Mouse (Mus musculus): ENCODE results near the gene Lrrc23. TPM values are rescaled to one million over a fixed set of nuclear protein-coding genes. Genes with fewer than 3 reads are reported as not detected.

The Lrrc23 gene
- polyA plus RNA-seq, 1 experiment from 2014 or later = not detected

- ATAC-seq (no peak), DNase-seq (ENCODE audit: low read depth, low spot score) (no peak)
- in situ Hi-C loops (cut with MboI; ENCODE audit: low pct_unique_long_range_greater_than_20kb) = loop anchor here (25.0 kb wide), 1 partner anchor 270 kb away; the partner anchor contains the start of gene C1rl
- CTCF ChIA-PET = interaction anchor here (1.0 to 3.2 kb wide), 5 partner anchors 13 to 48 kb away, joined by 3 to 19 read pairs (median 7); partner anchors contain the start of gene Grcc10
- no peak for TF ChIP-seq CTCF (IDR thresholded peaks at IDR 0.05)
- H3K27me3 ChIP-seq = no peaks in the 10 kb centered on the region
- POLR2A ChIA-PET = interaction anchor here (0.6 to 3.5 kb wide), 6 partner anchors 13 to 63 kb away, joined by 3 to 25 read pairs (median 6); partner anchors contain the start of gene Grcc10
Observed at GRCm38 (mm10) chr6:124757351-124757880, 22.1 kb downstream of the Lrrc23 start.

GRCm38 (mm10) chr6:124756652-124757350, 22.7 kb downstream of the Lrrc23 start:
- POLR2A ChIA-PET = interaction anchor here (0.6 to 3.5 kb wide), 6 partner anchors 10 to 63 kb away, joined by 3 to 25 read pairs (median 6); partner anchors contain the start of gene Grcc10
- peak; percentile 49 for ATAC-seq

DNA sequence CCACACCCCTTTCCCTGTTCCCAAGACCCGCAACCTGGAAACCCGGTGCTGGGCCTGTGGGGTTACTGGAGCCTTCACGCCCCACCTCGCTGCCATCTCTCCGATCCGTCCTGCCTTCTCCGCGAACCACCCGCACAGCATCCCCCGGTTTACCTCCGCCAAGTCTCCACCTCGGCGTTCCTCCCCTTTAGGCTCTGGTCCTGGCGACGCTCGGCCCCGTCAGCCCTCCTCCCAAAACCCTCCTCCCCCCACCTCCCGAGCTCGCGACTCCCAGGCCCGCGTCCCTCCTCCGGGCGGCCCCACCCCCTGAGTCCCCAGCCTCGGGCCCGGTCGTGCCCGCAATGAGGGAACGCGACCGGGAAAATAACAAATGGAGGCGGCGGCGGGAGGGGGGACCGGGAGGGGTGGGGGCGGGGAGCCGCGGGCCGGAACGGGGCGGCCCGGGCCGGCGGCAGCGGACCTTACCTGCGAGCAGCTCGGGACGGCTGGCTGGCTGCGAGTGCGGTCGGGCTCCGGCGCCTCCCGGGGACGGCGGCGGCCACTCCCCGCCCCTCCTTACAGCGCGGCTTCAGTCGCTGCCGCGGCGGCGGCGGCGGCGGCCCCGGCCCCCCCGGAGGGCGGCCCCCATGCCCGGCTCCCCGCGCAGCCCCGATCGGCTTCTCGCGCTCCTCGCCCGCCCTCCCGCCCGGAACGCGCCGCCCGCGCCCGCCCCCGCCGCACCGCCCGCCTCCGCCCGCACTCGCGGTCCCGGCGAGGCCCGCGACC, 23.5 kb downstream of the Lrrc23 start, which contains the start of the genes Gm45234 and Atn1:
Gene Gm45234, minus strand, starts transcription at position 191 of the 765 bp plus-strand sequence.
Gene Atn1, minus strand, starts transcription at position 694 of the 765 bp plus-strand sequence.
- ChIA-PET CTCF (interaction anchor here (2.0 kb wide), 1 partner anchor 11 kb away, joined by 13 read pairs; no protein-coding TSS in a partner anchor), POLR2A (interaction anchor here (1.7 to 2.5 kb wide), 3 partner anchors 11 to 15 kb away, joined by 6 to 15 read pairs (median 10); partner anchors contain the start of gene Grcc10)
- ATAC-seq (peak; percentile 53), DNase-seq (ENCODE audit: low read depth, low spot score) (no peak)
- H3K27me3 ChIP-seq = no peaks in the 10 kb centered on the region
- no peak for TF ChIP-seq CTCF (IDR thresholded peaks at IDR 0.05)
- in situ Hi-C loops (cut with MboI; ENCODE audit: low pct_unique_long_range_greater_than_20kb) = loop anchor here (25.0 kb wide), 1 partner anchor 269 kb away; the partner anchor contains the start of gene C1rl

More at GRCm38 (mm10) chr6:124756652-124757350, 22.7 kb downstream of the Lrrc23 start:
- H3K27me3 ChIP-seq = no peaks in the 10 kb centered on the region
- TF ChIP-seq CTCF (IDR thresholded peaks at IDR 0.05) = no peak
- in situ Hi-C loops (cut with MboI; ENCODE audit: low pct_unique_long_range_greater_than_20kb) = loop anchor here (25.0 kb wide), 1 partner anchor 270 kb away; the partner anchor contains the start of gene C1rl
- DNase-seq (ENCODE audit: low read depth, low spot score) = no peak
- CTCF ChIA-PET = interaction anchor here (3.2 kb wide), 1 partner anchor 12 kb away, joined by 19 read pairs; no protein-coding TSS in a partner anchor

DNA sequence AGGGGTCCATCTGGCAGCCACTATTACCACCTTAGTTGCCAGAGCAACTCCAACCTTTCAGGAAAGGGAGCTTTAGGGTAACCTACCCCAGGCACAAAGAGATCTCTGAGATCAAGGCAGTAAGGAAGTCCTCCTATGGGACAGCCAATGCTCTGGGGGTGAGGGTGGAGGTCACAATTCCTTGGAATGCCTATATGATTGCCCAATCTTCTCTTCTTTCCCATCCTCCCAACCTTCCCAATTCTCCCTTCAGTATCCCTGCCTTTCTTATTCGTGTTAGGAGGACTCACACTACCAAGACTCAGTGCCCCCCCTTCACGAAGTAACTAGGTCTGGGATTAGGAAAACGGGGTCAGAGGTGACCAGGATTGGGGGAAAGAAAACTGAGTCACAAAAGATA, 24.2 kb downstream of the Lrrc23 start:
- in situ Hi-C loops (cut with MboI; ENCODE audit: low pct_unique_long_range_greater_than_20kb) = loop anchor here (25.0 kb wide), 1 partner anchor 268 kb away; the partner anchor contains the start of gene C1rl
- H3K27me3 ChIP-seq = no peaks in the 10 kb centered on the region
- no peak for ATAC-seq
- TF ChIP-seq CTCF (IDR thresholded peaks at IDR 0.05) = no peak
- ChIA-PET CTCF (interaction anchor here (2.0 kb wide), 1 partner anchor 11 kb away, joined by 13 read pairs; no protein-coding TSS in a partner anchor), POLR2A (interaction anchor here (1.7 to 2.0 kb wide), 2 partner anchors 10 to 14 kb away, joined by 6 to 10 read pairs; partner anchors contain the start of gene Grcc10)
- no peak for DNase-seq (ENCODE audit: low read depth, low spot score)

- TF ChIP-seq CTCF (IDR thresholded peaks at IDR 0.05) = no peak
- ChIA-PET CTCF (no interaction called here), POLR2A (interaction anchor here (1.0 to 2.0 kb wide), 2 partner anchors 12 to 52 kb away, joined by 3 to 6 read pairs; partner anchors contain the start of gene Grcc10)
- DNase-seq (ENCODE audit: low read depth, low spot score) (no peak), ATAC-seq (no peak)
- no peaks in the 10 kb centered on the region for H3K27me3 ChIP-seq
- in situ Hi-C loops (cut with MboI; ENCODE audit: low pct_unique_long_range_greater_than_20kb) = loop anchor here (25.0 kb wide), 1 partner anchor 267 kb away; the partner anchor contains the start of gene C1rl
Observed at GRCm38 (mm10) chr6:124753861-124754260, 25.7 kb downstream of the Lrrc23 start.

DNA sequence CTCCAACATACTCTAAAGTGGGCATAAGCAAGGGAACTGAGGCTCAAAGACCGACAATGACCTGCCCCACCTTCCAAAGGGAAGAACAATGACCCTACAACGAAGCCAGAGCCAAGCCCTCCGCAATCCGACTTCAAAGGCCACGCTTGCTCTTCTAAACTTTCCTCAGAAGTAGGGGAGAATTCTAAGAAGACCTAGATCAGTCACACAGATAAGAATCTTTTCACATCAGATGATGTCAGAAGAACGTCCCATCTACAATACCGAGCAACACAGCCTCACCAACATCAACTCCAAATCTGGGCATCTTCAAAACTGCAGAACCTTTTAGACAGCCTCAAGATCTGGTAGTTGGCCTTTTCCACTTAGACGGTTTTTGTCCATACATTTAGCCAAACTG, 29.1 kb downstream of the Lrrc23 start:
- in situ Hi-C loops (cut with MboI; ENCODE audit: low pct_unique_long_range_greater_than_20kb) = loop anchor here (25.0 kb wide), 1 partner anchor 263 kb away; the partner anchor contains the start of gene C1rl
- POLR2A ChIA-PET = no interaction called here
- DNase-seq (ENCODE audit: low read depth, low spot score) = no peak
- ATAC-seq = no peak
- no peaks in the 10 kb centered on the region for H3K27me3 ChIP-seq
- no peak for TF ChIP-seq CTCF (IDR thresholded peaks at IDR 0.05)
- CTCF ChIA-PET = no interaction called here

DNA sequence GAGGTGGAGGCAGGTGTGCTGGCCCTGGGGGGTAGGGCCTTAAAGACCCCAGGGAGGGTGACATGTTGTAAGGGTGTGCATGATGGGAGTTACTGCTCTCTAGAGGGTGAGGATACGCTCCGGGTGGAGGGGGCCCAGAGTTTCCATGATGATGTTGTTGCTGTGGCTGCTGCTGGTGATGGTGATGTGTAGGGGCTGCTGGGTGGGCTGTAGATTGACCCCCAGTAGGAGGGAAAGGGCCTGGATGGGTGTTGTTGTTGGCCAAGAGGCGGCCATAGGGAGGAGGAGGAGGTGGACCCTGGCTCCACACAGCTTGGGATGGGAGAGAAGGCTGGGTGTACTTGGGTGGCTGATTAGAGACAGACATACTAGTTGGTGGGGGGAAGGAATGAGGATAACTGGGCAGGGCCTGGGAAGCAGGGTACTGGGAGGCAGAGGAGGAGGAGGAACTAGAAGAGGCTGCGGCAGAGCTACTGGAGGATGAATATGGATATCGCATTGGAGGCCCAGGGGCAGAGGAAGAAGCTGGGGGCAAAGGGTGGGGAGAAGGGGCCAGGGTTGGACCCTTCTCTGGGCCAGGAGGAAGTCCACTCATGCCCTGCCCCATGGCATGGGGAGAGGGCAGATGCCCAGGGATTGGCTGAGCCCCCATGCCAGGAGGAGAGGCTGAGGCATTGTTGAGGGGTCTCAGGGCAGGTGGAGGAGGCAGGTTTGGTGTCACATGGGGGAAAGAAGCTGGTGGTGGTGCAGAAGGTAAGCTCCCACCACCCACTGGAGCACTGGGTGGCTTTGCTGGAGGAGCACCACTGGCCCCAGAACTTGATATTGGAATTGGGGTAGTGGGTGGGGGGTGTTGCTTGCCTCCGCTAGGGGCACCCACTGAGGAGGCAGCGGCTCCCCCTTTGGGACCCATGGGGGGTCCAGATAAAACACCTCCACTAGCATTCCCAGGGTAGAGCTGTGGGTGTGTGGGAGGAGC, 32.6 kb downstream of the Lrrc23 start:
- ATAC-seq (no peak), DNase-seq (ENCODE audit: low read depth, low spot score) (no peak)
- POLR2A ChIA-PET = no interaction called here
- CTCF ChIA-PET = interaction anchor here (1.2 kb wide), 1 partner anchor 106 kb away, joined by 3 read pairs; no protein-coding TSS in a partner anchor
- no peaks in the 10 kb centered on the region for H3K27me3 ChIP-seq
- TF ChIP-seq CTCF (IDR thresholded peaks at IDR 0.05) = no peak
- in situ Hi-C loops (cut with MboI; ENCODE audit: low pct_unique_long_range_greater_than_20kb) = no loop called here

GRCm38 (mm10) chr6:124746296-124746605, 33.3 kb downstream of the Lrrc23 start:
- ChIA-PET POLR2A (interaction anchor here (3.6 kb wide), 1 partner anchor 12 kb away, joined by 25 read pairs; no protein-coding TSS in a partner anchor), CTCF (no interaction called here)
- H3K27me3 ChIP-seq = no peaks in the 10 kb centered on the region
- no peak for ATAC-seq
- no peak for TF ChIP-seq CTCF (IDR thresholded peaks at IDR 0.05)
- in situ Hi-C loops (cut with MboI; ENCODE audit: low pct_unique_long_range_greater_than_20kb) = no loop called here
- no peak for DNase-seq (ENCODE audit: low read depth, low spot score)
